Mouse (Mus musculus): ENCODE measurements around the gene Fxyd3. TPM values are rescaled to one million over a fixed set of nuclear protein-coding genes. Genes with fewer than 3 reads are reported as not detected.
A peak's percentile ranks its signal among the peaks of the same experiment; 100 is the strongest.

The Fxyd3 gene
- total and polyA plus RNA-seq, 2 experiments from 2014 or later, result 3.7 TPM; not detected in 1

DNA sequence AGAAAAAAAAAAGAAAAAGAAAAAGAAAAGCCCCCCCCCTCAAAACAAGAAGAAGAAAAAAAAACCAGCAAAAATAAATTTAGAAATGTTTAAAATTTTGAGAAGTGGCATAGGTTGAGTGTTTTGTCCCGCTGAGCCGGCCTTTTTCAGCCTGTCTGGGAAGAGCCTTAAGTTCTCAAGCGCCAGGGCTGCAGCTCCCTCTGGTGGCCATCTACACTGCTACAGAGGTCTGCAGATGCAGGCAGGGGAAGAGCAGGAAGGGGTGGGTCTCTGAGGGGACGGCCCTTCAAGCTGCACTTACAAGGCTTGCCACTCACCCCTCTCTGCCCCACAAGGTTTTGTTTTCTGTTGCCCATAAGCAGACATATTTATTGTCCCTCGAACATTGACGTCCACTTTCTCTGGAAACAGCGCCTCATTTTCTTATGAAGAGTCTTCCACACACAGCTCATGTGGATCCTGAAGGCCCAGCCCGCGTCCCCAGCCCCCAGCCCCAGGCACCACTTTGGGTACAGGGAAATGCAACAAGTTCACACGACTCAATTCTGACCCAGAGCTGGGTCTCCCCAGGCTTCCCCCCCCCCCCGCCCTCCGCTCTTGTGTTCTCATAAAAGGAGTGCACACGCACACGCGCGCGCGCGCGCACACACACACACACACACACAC is 21.2 kb upstream of the Fxyd3 start:
- no peaks in the 10 kb centered on the region for H3K4me1 ChIP-seq (ENCODE audit: insufficient read depth, low read length)
- no peaks in the 10 kb centered on the region for H3K36me3 ChIP-seq (ENCODE audit: insufficient read depth, low read length)
- DNase-seq (ENCODE audit: low spot score), result peak; percentile 96
- peak; percentile 89 for ATAC-seq (ENCODE audit: low FRiP score)
- 44% methylated on average over 19 of the region's 20 CpGs for WGBS
- no peak overlapping the region for H3K27ac ChIP-seq (ENCODE audit: low read depth, low read length)
- no peak overlapping the region for H3K4me3 ChIP-seq (ENCODE audit: low read depth, low read length)
- H3K27me3 ChIP-seq (ENCODE audit: insufficient read depth, low read length), result no peaks in the 10 kb centered on the region
- TF ChIP-seq CTCF (IDR thresholded peaks at IDR 0.05), result peak; percentile 98
- no peak overlapping the region for H3K9ac ChIP-seq (replicated peaks; ENCODE audit: low read length, poor library complexity, severe bottlenecking)
- H3K4me2 ChIP-seq (ENCODE audit: low read depth, low read length, poor library complexity, severe bottlenecking), result peak overlapping the region; percentile 32
- no peaks in the 10 kb centered on the region for H3K9me3 ChIP-seq (ENCODE audit: low read length)

- no peaks in the 10 kb centered on the region for H3K9me3 ChIP-seq (ENCODE audit: low read length)
- H3K27me3 ChIP-seq (ENCODE audit: insufficient read depth, low read length), result no peaks in the 10 kb centered on the region
- H3K4me1 ChIP-seq (ENCODE audit: insufficient read depth, low read length), result no peaks in the 10 kb centered on the region
- TF ChIP-seq CTCF (IDR thresholded peaks at IDR 0.05), result no peak
- no peak overlapping the region for H3K4me3 ChIP-seq (ENCODE audit: low read depth, low read length)
- 72% methylated on average over 9 of the region's 9 CpGs for WGBS
- no peak overlapping the region for H3K4me2 ChIP-seq (ENCODE audit: low read depth, low read length, poor library complexity, severe bottlenecking)
- H3K27ac ChIP-seq (ENCODE audit: low read depth, low read length), result no peak overlapping the region
- DNase-seq (ENCODE audit: low spot score) (no peak), ATAC-seq (ENCODE audit: low FRiP score) (no peak)
- H3K9ac ChIP-seq (replicated peaks; ENCODE audit: low read length, poor library complexity, severe bottlenecking), result no peak overlapping the region
- no peaks in the 10 kb centered on the region for H3K36me3 ChIP-seq (ENCODE audit: insufficient read depth, low read length)
These were observed 20.5 kb upstream of the Fxyd3 start for GRCm38 (mm10) chr7:31096892-31097564.

- 35% methylated on average over 11 of the region's 12 CpGs for WGBS
- Histone ChIP-seq H3K9me3 (ENCODE audit: low read length) (no peaks in the 10 kb centered on the region), H3K4me3 (ENCODE audit: low read depth, low read length) (no peak overlapping the region), H3K27me3 (ENCODE audit: insufficient read depth, low read length) (no peaks in the 10 kb centered on the region), H3K9ac (replicated peaks; ENCODE audit: low read length, poor library complexity, severe bottlenecking) (no peak overlapping the region), H3K4me1 (ENCODE audit: insufficient read depth, low read length) (no peaks in the 10 kb centered on the region), H3K36me3 (ENCODE audit: insufficient read depth, low read length) (no peaks in the 10 kb centered on the region), H3K4me2 (ENCODE audit: low read depth, low read length, poor library complexity, severe bottlenecking) (no peak overlapping the region), H3K27ac (ENCODE audit: low read depth, low read length) (no peak overlapping the region)
- ATAC-seq (ENCODE audit: low FRiP score) (no peak), DNase-seq (ENCODE audit: low spot score) (no peak)
- TF ChIP-seq CTCF (IDR thresholded peaks at IDR 0.05), result peak; percentile 46
These were observed 18.4 kb upstream of the Fxyd3 start for GRCm38 (mm10) chr7:31094774-31095501.

DNA sequence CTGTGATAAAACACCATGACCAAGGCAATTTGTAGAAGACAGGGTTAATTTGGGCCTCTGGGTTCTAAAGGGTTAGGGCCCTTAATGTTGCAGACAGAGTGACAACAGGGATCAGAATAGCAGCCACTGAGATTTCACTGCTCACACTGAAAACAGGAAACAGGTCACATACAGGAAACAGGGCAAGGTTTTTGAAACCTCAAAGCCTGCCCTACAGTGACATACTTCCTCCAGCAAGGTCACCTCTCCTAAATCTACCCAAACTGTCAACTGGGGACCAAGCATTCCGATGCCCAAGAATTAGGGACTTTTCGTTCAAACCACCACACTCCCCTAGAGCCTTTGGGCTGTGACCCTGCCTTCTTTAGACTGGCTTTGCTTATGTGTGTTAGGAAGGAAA is 13.2 kb upstream of the Fxyd3 start:
- Histone ChIP-seq H3K9ac (replicated peaks; ENCODE audit: low read length, poor library complexity, severe bottlenecking) (no peak overlapping the region), H3K9me3 (ENCODE audit: low read length) (no peaks in the 10 kb centered on the region), H3K4me2 (ENCODE audit: low read depth, low read length, poor library complexity, severe bottlenecking) (no peak overlapping the region), H3K27me3 (ENCODE audit: insufficient read depth, low read length) (no peaks in the 10 kb centered on the region), H3K4me1 (ENCODE audit: insufficient read depth, low read length) (no peaks in the 10 kb centered on the region), H3K27ac (ENCODE audit: low read depth, low read length) (no peak overlapping the region), H3K36me3 (ENCODE audit: insufficient read depth, low read length) (no peaks in the 10 kb centered on the region), H3K4me3 (ENCODE audit: low read depth, low read length) (no peak overlapping the region)
- 95% methylated on average over 2 of the region's 2 CpGs for WGBS
- ATAC-seq (ENCODE audit: low FRiP score) (no peak), DNase-seq (ENCODE audit: low spot score) (no peak)
- no peak for TF ChIP-seq CTCF (IDR thresholded peaks at IDR 0.05)

DNA sequence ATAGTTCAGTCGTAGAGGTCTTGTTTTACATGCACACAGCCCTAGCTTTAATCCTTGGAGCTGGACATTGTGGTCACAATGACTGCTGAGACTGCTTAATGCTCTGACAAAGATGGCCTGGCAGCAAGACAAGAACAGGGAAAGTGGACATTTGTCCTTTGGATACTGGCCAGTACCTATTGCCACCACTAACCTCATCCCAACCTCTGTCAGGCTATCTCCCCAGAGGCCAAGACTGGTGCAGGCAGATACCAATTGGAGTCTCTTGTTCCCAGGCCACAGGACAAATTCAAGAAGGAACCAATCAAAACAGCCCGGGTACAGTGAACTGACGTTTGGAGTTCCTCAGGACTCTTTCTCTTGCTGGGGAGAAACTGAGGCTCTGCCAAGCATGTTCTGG is 11.7 kb upstream of the Fxyd3 start:
- 59% methylated on average over 3 of the region's 3 CpGs for whole genome bisulfite sequencing
- ATAC-seq (ENCODE audit: low FRiP score), result no peak

GRCm38 (mm10) chr7:31087262-31087661 is 10.8 kb upstream of the Fxyd3 start:
- no peak overlapping the region for H3K27ac ChIP-seq (ENCODE audit: low read depth, low read length)
- ATAC-seq (ENCODE audit: low FRiP score), result no peak

More for the DNA sequence above, 11.7 kb upstream of the Fxyd3 start:
- Histone ChIP-seq H3K9ac (replicated peaks; ENCODE audit: low read length, poor library complexity, severe bottlenecking) (no peak overlapping the region), H3K27ac (ENCODE audit: low read depth, low read length) (no peak overlapping the region), H3K4me3 (ENCODE audit: low read depth, low read length) (no peak overlapping the region), H3K9me3 (ENCODE audit: low read length) (no peaks in the 10 kb centered on the region), H3K4me1 (ENCODE audit: insufficient read depth, low read length) (no peaks in the 10 kb centered on the region), H3K4me2 (ENCODE audit: low read depth, low read length, poor library complexity, severe bottlenecking) (no peak overlapping the region), H3K27me3 (ENCODE audit: insufficient read depth, low read length) (no peaks in the 10 kb centered on the region), H3K36me3 (ENCODE audit: insufficient read depth, low read length) (no peaks in the 10 kb centered on the region)
- TF ChIP-seq CTCF (IDR thresholded peaks at IDR 0.05), result no peak
- DNase-seq (ENCODE audit: low spot score), result no peak

More at GRCm38 (mm10) chr7:31087262-31087661, 10.8 kb upstream of the Fxyd3 start:
- no peak for TF ChIP-seq CTCF (IDR thresholded peaks at IDR 0.05)
- Histone ChIP-seq H3K9me3 (ENCODE audit: low read length) (no peaks in the 10 kb centered on the region), H3K4me3 (ENCODE audit: low read depth, low read length) (no peak overlapping the region), H3K4me2 (ENCODE audit: low read depth, low read length, poor library complexity, severe bottlenecking) (no peak overlapping the region), H3K9ac (replicated peaks; ENCODE audit: low read length, poor library complexity, severe bottlenecking) (no peak overlapping the region), H3K36me3 (ENCODE audit: insufficient read depth, low read length) (no peaks in the 10 kb centered on the region), H3K27me3 (ENCODE audit: insufficient read depth, low read length) (no peaks in the 10 kb centered on the region), H3K4me1 (ENCODE audit: insufficient read depth, low read length) (no peaks in the 10 kb centered on the region)
- no peak for DNase-seq (ENCODE audit: low spot score)
- WGBS, result 83% methylated on average over 2 of the region's 2 CpGs
